Mouse (Mus musculus) hindbrain, embryonic 15.5 days (tissue): ENCODE measurements around the gene Ctnnd1. TPM values are rescaled to one million over a fixed set of nuclear protein-coding genes. Genes with fewer than 3 reads are reported as not detected.
"Not testable (repeated sequence)": the region's sequence is repeated elsewhere in the genome, so short reads cannot be mapped to it uniquely, and the experiment has no call there.

Experiments used
- ATAC-seq: fragments of 200-750 bp; cut with Nextera tagmentation; 2 replicates; pipeline ENCODE4 v1.8.0; 2017; ENCODE audit warnings: low read depth, moderate number of reproducible peaks, moderate TSS enrichment; ENCODE audit not compliant: low FRiP score
- H3K27ac ChIP-seq: fragments of 300-500 bp; sonication (generic); replicated peaks from 2 replicates; pipeline ENCODE4 v1.5.1; 2015; ENCODE audit warnings: mild to moderate bottlenecking, inconsistent platforms
- H3K27me3 ChIP-seq: fragments of 300-500 bp; sonication (generic); 2 replicates; pipeline ENCODE4 v1.6.1; 2015; ENCODE audit warnings: control low read depth, inconsistent platforms
- H3K36me3 ChIP-seq: fragments of 300-500 bp; sonication (generic); 2 replicates; pipeline ENCODE4 v1.6.1; 2015; ENCODE audit warnings: control low read depth, inconsistent platforms
- H3K4me1 ChIP-seq: fragments of 300-500 bp; sonication (generic); replicated peaks from 2 replicates; pipeline ENCODE4 v1.6.1; 2015; ENCODE audit warnings: control low read depth, inconsistent platforms
- H3K4me2 ChIP-seq: fragments of 300-500 bp; sonication (generic); 2 replicates; pipeline ENCODE4 v1.6.1; 2015; ENCODE audit warnings: moderate library complexity, mild to moderate bottlenecking, inconsistent platforms
- H3K4me3 ChIP-seq: fragments of 300-500 bp; sonication (generic); 2 replicates; pipeline ENCODE4 v1.5.1; 2015; ENCODE audit warnings: mild to moderate bottlenecking, inconsistent platforms
- H3K9ac ChIP-seq: fragments of 300-500 bp; sonication (generic); 2 replicates; pipeline ENCODE4 v1.6.1; 2015; ENCODE audit warnings: inconsistent platforms
- H3K9me3 ChIP-seq: fragments of 300-500 bp; sonication (generic); 2 replicates; pipeline ENCODE4 v1.6.1; 2016; ENCODE audit warnings: control low read depth, inconsistent platforms
- WGBS: fragments of 180-500 bp; shearing (Covaris S2); methylation state at CpG from one replicate; pipeline ENCODE4 v1.1.7; 2015; 5-methylcytosine and 5-hydroxymethylcytosine counted together
- polyA plus RNA-seq: library from polyadenylated mRNA; unstranded; fragments of >200 nt; fragmentation: Nextera tagmentation; extraction: Ambion mirVana; gene quantifications from 2 replicates; pipeline ENCODE4 v1.2.1, GENCODE M21; 2015

The Ctnnd1 gene
- polyA plus RNA-seq: 32.6 and 32.7 TPM in 2 replicates

DNA sequence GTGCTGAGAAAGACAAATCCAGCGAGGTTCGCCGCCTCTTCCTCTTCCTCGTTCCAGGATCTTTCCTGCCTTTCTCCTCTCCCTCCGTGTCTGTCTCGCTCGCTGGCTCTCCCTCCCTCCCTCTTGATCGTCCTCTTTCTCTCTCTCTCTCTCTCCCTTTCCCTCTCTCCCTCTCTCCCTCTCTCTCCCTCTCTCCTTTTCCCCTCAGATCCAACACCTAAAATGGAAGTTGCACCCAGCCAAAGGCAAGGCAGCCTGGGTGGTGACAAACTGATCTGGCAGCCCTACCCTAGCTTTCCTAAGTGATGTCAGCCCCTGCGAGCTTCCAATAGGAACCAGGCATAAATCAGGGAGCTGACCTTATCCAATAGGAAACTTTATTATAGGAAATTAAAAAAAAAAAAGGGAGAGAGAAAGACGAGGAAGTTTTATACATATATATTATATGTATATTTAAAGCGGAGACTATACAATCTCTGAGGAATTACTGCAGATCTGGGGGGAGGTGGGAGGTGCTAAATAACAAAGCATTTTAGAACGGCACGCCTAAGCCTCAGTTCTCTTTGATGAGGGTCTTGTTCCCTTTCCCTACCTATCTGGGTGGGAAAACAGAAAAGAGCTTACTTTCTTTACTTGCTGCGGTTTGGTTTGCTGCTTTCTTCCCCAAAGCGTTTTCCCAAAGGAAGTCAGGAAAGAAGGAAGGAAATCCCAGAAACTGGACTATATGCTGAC lies at the start of gene Ctnnd1:
Gene Ctnnd1 (minus strand): TSS at position 302 of the 732 bp plus-strand sequence.
- Histone ChIP-seq H3K4me1 (peaks cover 31% of the 10 kb centered on the region), H3K27ac (peak within 1 kb of the TSS; percentile 96), H3K4me2 (peak within 1 kb of the TSS; percentile 82), H3K4me3 (peak within 1 kb of the TSS; percentile 65), H3K27me3 (no peaks in the 10 kb centered on the region), H3K9ac (peak within 1 kb of the TSS; percentile 80), H3K36me3 (no peaks in the 10 kb centered on the region), H3K9me3 (no peaks in the 10 kb centered on the region)
- WGBS: 0% methylated on average over 15 of the region's 15 CpGs
- ATAC-seq: peak; percentile 98

DNA sequence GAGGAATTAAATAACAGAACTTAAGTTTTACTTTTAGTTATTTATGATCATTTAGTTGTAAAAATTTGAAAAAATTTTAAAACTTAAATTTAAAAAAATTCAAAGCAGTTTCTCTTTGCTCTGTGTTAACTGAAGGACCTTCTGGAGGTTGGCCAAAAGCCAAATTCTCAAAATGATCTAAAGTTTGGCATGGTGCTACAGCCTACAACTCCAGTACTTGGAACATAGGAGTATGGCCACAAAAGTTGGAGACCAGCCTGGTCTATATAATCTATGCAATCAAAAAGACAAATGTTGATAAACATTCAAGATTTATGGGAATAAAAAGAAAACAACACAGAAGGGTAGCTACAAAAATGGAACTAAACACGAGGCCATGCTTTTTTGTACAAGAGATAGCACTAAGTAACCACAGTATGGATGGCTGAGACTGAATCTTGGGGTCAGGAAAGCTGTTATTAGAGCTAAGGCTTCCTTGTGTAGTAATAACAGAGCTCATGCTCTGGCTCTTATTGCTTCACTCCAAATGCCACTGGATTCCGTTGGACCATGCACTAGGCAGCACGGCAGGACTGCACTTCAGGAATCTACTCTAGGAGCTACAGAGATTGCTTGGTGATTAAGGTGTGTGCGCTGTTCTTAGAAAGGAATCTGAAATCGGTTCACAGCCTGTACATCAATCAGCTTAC lies 44.6 kb upstream of the Ctnnd1 start:
- Histone ChIP-seq H3K4me2 (no peak overlapping the region), H3K27me3 (no peaks in the 10 kb centered on the region), H3K27ac (no peak overlapping the region), H3K9ac (no peak overlapping the region), H3K9me3 (no peaks in the 10 kb centered on the region), H3K36me3 (peaks cover 63% of the 10 kb centered on the region), H3K4me1 (no peaks in the 10 kb centered on the region), H3K4me3 (no peak overlapping the region)
- 95% methylated on average over 5 of the region's 5 CpGs for WGBS
- ATAC-seq: no peak

DNA sequence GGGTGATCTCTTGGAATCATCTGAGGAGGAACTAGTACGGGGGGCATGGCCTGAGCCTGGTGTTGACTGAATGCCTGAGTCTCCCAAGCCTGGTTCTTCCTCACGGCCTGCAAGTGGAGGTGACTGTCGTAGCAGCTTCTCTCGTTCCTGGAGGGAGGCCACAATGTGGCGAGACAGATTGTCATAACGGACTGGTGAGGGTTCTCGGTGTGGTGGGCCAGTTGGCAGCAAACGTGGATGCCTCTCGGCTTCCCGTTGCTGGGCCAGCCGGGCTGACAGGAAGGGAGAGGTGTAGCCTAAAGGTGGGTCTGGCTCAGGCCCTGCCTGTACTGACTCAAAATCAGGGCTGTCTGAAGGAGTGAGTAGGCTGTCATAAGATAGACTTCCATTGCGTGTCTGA lies 39.5 kb upstream of the Ctnnd1 start:
- peaks cover 89% of the 10 kb centered on the region for H3K36me3 ChIP-seq
- H3K4me3 ChIP-seq: no peak overlapping the region
- ATAC-seq: no peak; the same call in 1 of the 2 replicates

DNA sequence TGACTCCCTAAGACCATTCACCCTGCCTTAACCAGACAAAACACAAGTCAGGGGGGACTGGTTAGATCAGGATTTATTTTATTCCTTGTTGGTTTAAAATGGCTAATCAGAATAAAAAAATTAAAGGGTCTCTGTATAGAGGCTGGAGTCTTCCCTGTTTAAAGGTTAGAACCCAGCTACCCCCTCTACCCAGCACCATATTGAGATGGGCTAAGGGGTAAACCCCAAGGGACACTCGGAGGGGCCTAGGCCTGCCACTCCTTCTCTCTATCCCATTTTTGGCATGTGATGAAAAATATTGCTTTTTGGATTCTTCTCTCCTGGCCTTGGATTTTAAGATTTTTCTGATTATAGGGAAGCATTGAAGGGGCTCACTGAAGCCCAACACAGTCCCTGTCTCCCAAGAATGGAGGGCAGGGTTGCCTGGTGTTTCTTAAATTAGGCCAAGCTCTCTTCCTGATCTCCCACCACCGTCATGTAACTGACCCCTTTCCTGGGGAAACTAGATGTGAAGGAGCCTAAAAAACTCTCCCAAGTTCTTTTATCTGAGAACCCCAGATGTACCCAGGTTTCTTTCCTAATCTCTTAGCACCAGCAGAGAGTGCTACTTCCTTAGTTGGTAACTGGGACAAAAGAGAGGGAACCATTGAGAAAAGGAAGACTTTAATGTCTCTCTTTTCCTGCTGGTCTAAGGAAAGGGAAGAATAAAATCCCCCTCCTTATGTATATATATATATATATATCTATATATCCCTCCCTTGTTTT lies 37.7 kb upstream of the Ctnnd1 start:
- Histone ChIP-seq H3K9me3 (no peaks in the 10 kb centered on the region), H3K4me2 (no peak overlapping the region), H3K9ac (no peak overlapping the region), H3K4me1 (no peaks in the 10 kb centered on the region), H3K27ac (no peak overlapping the region), H3K4me3 (no peak overlapping the region), H3K27me3 (no peaks in the 10 kb centered on the region), H3K36me3 (peaks cover 78% of the 10 kb centered on the region)
- ATAC-seq: no peak
- WGBS: 79% methylated on average over 2 of the region's 2 CpGs

More for the DNA sequence above, 39.5 kb upstream of the Ctnnd1 start:
- Histone ChIP-seq H3K27ac (no peak overlapping the region), H3K9ac (no peak overlapping the region), H3K9me3 (no peaks in the 10 kb centered on the region), H3K4me2 (no peak overlapping the region), H3K27me3 (no peaks in the 10 kb centered on the region), H3K4me1 (no peaks in the 10 kb centered on the region)
- WGBS: 89% methylated on average over 12 of the region's 12 CpGs

DNA sequence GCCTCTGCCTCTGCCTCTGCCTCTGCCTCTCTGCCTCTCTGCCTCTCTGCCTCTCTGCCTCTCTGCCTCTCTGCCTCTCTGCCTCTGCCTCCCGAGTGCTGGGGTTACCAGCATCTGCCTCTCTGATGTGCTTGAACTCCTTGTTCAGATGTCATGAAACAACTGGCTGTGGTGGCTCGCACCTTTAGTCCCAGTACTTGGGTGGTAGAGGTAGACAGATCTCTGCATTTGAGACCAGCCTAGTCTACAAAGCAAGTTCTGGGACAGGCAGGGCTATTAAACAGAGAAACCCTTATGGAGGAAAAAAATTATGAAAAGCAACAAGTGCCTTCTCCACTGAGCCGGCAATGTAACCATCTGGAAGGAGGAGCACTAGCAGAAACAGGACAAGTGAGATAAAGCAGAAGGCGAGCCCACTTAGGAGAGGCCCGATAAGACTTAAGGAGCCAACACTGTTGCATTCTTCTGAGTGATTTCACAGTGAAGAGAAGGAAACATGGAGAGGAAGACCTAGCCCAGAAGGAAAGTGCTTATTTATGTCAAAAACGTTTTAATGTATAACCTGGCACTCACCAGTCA lies 32.1 kb upstream of the Ctnnd1 start:
- Histone ChIP-seq H3K9me3 (no peaks in the 10 kb centered on the region), H3K4me1 (peaks cover 13% of the 10 kb centered on the region), H3K9ac (no peak overlapping the region), H3K4me3 (no peak overlapping the region), H3K4me2 (no peak overlapping the region), H3K27ac (no peak overlapping the region), H3K36me3 (peaks cover 31% of the 10 kb centered on the region), H3K27me3 (no peaks in the 10 kb centered on the region)
- 91% methylated on average over 6 of the region's 6 CpGs for WGBS
- ATAC-seq: no peak

DNA sequence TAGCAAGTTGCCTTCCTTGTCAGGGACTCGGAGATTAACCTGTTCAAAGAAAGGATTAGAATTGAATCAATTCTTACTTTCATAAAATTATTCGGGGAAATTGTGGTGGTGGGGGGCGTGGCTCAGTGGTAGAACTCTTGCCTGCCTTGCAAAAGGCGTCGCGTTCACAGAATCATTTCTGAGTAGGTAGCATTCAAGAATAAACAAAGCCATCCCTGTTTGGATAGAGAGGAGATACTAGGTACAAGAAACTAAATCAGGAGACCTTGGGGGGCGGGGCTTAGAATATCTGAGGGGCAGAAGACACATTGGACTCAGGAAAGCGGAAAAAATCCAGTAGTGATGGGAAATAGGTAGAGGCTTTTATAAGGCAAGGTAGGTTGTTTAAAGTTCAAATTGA lies 28.5 kb upstream of the Ctnnd1 start, which contains the start of gene Tmx2:
Gene Tmx2 (minus strand): TSS at position 125 of the 400 bp plus-strand sequence.
- 19% methylated on average over 8 of the region's 8 CpGs for WGBS
- Histone ChIP-seq H3K4me3 (peak within 1 kb of the TSS; percentile 97), H3K9me3 (no peaks in the 10 kb centered on the region), H3K9ac (peak within 1 kb of the TSS; percentile 77), H3K27ac (peak within 1 kb of the TSS; percentile 85), H3K4me2 (peak within 1 kb of the TSS; percentile 65), H3K36me3 (peaks cover 22% of the 10 kb centered on the region), H3K27me3 (no peaks in the 10 kb centered on the region), H3K4me1 (peaks cover 29% of the 10 kb centered on the region)
- ATAC-seq: no peak

DNA sequence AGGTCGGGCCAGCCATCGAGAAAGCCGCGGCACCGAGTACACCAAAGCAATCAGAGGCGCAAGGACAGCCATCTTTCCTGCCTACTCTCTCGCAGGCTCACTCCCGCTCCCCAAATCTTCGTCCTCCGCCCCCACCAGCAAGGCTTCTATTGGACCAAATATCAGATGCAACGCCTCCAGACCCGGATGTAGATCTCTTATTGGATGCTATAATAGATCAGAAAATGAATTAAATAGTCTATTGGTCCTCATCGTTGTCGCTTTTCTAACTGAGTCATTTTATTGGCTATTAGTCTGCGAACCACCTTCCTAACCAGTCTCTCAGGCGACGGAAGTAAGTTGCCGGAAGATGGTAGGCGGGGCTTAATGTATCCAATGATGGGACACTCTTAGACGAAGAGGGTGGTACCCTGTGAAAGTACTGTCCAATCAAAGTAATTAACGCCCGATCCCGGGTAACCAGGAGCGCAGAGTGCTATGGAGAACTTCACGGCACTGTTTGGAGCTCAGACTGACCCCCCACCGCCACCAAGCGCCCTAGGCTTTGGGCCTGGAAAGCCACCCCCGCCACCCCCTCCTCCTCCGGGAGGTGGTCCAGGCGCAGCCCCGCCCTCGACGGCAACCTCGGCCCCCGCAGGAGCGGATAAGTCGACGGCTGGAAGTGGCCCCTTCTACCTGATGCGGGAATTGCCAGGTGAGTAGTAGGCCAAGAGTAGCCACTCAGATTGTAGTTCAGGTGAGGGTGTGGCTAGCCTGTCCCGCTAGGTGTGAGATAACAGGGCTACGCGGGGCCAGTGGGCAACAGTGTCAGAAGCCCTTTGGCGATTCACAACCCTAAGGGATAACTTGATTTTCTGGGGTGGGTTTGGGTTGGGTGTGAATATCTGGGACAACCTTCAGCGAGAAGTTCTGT lies 27.7 kb upstream of the Ctnnd1 start, which contains the start of the genes Gm28635 and Med19:
Gene Gm28635 (minus strand): TSS at position 74 of the 913 bp plus-strand sequence.
Gene Med19 (plus strand): TSS at position 435 of the 913 bp plus-strand sequence.
- peak within 1 kb of the TSS; percentile 97 for H3K4me3 ChIP-seq
- no peaks in the 10 kb centered on the region for H3K27me3 ChIP-seq
- H3K9ac ChIP-seq: peak within 1 kb of the TSS; percentile 84
- no peaks in the 10 kb centered on the region for H3K9me3 ChIP-seq
- H3K4me1 ChIP-seq: peaks cover 29% of the 10 kb centered on the region
- WGBS: under 1% methylated on average over 44 of the region's 44 CpGs
- peak within 1 kb of the TSS; percentile 65 for H3K4me2 ChIP-seq
- ATAC-seq: peak; percentile 100
- H3K36me3 ChIP-seq: peaks cover 28% of the 10 kb centered on the region
- H3K27ac ChIP-seq: peak within 1 kb of the TSS; percentile 85

DNA sequence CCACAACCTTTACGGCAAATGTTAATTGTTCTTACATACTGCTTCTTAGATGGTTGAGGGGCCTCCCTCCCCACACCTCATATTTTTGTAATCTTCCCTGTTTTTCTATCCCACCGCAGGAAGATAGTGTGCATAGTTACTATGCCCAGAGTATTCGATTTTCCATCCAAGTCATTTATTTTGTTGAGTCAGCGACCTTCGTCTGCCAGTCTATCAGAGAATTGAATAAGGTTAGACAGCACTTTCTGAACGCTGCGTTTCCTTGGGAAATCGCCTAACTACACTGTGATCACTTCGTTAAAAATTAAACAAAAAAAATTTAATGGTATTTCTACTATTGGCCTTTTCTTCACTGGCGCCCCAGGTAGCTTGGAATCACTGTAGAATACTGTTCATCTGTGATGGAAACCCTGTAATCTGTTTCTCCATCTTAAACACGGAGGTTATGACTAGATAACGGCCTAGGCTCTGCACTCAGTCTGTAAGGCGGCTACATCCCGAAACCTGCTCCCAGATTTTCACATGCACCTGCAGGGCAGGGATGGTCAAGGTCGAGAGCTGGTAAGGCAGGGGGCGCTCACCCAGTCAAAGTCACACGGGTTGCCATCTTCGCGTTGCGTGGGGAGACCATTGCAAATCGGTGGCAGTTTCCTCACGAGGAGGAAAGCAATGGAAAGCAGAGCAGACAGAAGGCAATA lies 26.9 kb upstream of the Ctnnd1 start:
- no peaks in the 10 kb centered on the region for H3K9me3 ChIP-seq
- H3K4me3 ChIP-seq: peak overlapping the region; percentile 97
- H3K9ac ChIP-seq: peak overlapping the region; percentile 84
- 9% methylated on average over 22 of the region's 22 CpGs for WGBS
- peaks cover 36% of the 10 kb centered on the region for H3K36me3 ChIP-seq
- peak; percentile 73 for ATAC-seq
- peak overlapping the region; percentile 85 for H3K27ac ChIP-seq
- peaks cover 29% of the 10 kb centered on the region for H3K4me1 ChIP-seq
- H3K4me2 ChIP-seq: peak overlapping the region; percentile 63
- H3K27me3 ChIP-seq: no peaks in the 10 kb centered on the region

DNA sequence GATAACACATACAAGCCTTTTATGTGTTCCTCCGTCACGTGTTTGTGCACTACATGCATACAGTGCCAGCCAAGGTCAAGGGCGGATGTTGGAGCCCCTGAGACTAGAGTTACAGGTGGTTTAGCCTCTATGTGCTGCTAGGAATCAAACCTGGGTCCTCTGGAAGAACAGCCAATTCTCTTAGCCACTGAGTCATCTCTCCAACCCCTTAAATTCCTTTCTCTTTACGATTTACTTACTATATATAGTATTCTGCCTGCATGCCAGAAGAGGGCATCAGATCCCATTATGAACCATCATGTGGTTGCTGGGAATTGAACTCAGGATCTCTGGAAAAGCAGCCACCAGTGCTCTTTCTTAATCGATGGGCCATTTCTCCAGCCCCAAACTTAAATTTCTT lies 21.0 kb upstream of the Ctnnd1 start:
- Histone ChIP-seq H3K27ac (peak overlapping the region; percentile 94; the same call in 1 of the 2 replicates), H3K36me3 (peaks cover 40% of the 10 kb centered on the region)

DNA sequence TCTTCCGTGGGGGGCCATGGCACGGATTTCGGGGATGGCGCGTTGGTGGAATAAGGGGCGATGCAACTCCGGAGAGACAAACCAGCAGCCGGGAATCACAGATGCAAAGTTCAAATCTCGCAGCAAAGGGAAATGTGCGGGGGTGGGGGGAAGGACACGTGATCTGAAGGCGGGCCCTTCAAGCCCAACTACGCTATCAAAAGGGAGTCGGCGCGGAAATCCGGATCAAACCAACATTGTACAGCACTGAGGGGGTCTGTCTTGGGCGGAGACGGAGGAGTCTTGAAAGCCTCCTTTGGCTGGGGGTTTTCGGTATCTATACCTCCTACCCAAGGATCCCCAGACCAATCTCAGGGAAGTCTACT lies 20.0 kb upstream of the Ctnnd1 start, which contains the start of gene Selenoh:
Gene Selenoh (minus strand): TSS at position 202 of the 365 bp plus-strand sequence.
- Histone ChIP-seq H3K27ac (peak within 1 kb of the TSS; percentile 94), H3K9me3 (no peaks in the 10 kb centered on the region), H3K4me1 (peaks cover 19% of the 10 kb centered on the region), H3K4me2 (peak within 1 kb of the TSS; percentile 75), H3K36me3 (peaks cover 36% of the 10 kb centered on the region), H3K4me3 (peak within 1 kb of the TSS; percentile 95), H3K9ac (peak within 1 kb of the TSS; percentile 92), H3K27me3 (no peaks in the 10 kb centered on the region)
- ATAC-seq: peak; percentile 97
- WGBS: under 1% methylated on average over 20 of the region's 20 CpGs

More for the DNA sequence above, 21.0 kb upstream of the Ctnnd1 start:
- ATAC-seq, H3K9me3 ChIP-seq, H3K9ac ChIP-seq, H3K4me3 ChIP-seq, H3K27me3 ChIP-seq: not testable (repeated sequence)
- WGBS: 60% methylated on average over 4 of the region's 5 CpGs
- H3K4me1 ChIP-seq: peaks cover 27% of the 10 kb centered on the region
- H3K4me2 ChIP-seq: peak overlapping the region; percentile 75
